Mouse (Mus musculus): ENCODE measurements around the gene Cd82. TPM values are rescaled to one million over a fixed set of nuclear protein-coding genes. Genes with fewer than 3 reads are reported as not detected.
A peak's percentile ranks its signal among the peaks of the same experiment; 100 is the strongest.

Gene Cd82
- total and polyA plus RNA-seq, 3 experiments = 177 to 294 (median 215) TPM

- Histone ChIP-seq H3K4me1 (ENCODE audit: control insufficient read depth in 1 of 2, insufficient read depth in 2 of 2) (peaks cover 0 to 15% of the 10 kb centered on the region in 2 experiments; a peak in 2 of 4 replicates), H3K4me3 (replicated peaks in 1 of 3; ENCODE audit: low read depth in 2 of 3, low read length in 2 of 3, poor library complexity in 1 of 3) (no peak overlapping the region), H3K27me3 (replicated peaks) (peaks cover 56% of the 10 kb centered on the region)
Observed at GRCm38 (mm10) chr2:93501303-93501702, 38.4 kb upstream of the Cd82 start.

GRCm38 (mm10) chr2:93497221-93497620 is 34.3 kb upstream of the Cd82 start:
- H3K9me3 ChIP-seq (replicated peaks; ENCODE audit: low read length) = peaks cover 12% of the 10 kb centered on the region
- H3K4me3 ChIP-seq (replicated peaks in 1 of 3; ENCODE audit: low read depth in 2 of 3, low read length in 2 of 3, poor library complexity in 1 of 3) = no peak overlapping the region
- H3K27ac ChIP-seq (ENCODE audit: insufficient read depth, low read depth) = no peak overlapping the region
- H3K27me3 ChIP-seq (replicated peaks) = peaks cover 76% of the 10 kb centered on the region
- H3K4me1 ChIP-seq (ENCODE audit: control insufficient read depth in 1 of 2, insufficient read depth in 2 of 2) = peaks cover 0 to 6% of the 10 kb centered on the region in 2 experiments; a peak in 2 of 4 replicates
- no peaks in the 10 kb centered on the region for H3K79me2 ChIP-seq (replicated peaks; ENCODE audit: control insufficient read depth, extremely low read depth, insufficient read depth, poor library complexity, severe bottlenecking)
- no peaks in the 10 kb centered on the region for H3K36me3 ChIP-seq (replicated peaks in 1 of 2; ENCODE audit: control insufficient read depth in 1 of 2, insufficient read depth in 1 of 2, low read length in 1 of 2)
- peak; percentile 52 for DNase-seq (ENCODE audit: extremely low read depth)
- in situ Hi-C loops (cut with MboI; ENCODE audit: low pct_ligation_motif_present, low pct_unique_long_range_greater_than_20kb, low sequenced_read_pairs) = no loop called here
- no peak overlapping the region for H3K4me2 ChIP-seq (ENCODE audit: insufficient read depth, low read depth, poor library complexity, severe bottlenecking)
- no peak overlapping the region for H3K9ac ChIP-seq (ENCODE audit: insufficient read depth, low read depth)
- TF ChIP-seq MAX (IDR thresholded peaks at IDR 0.05; ENCODE audit: low read length) (no peak), ELF1 (IDR thresholded peaks at IDR 0.05; ENCODE audit: low read depth, low read length) (no peak), HCFC1 (IDR thresholded peaks at IDR 0.05; ENCODE audit: low read depth, low read length) (no peak)
- dilution Hi-C loops (cut with MboI; ENCODE audit: extremely low pct_ligation_motif_present, extremely low pct_unique_long_range_greater_than_20kb, low sequenced_read_pairs) = no loop called here

More at GRCm38 (mm10) chr2:93501303-93501702, 38.4 kb upstream of the Cd82 start:
- Histone ChIP-seq H3K9ac (ENCODE audit: insufficient read depth, low read depth) (no peak overlapping the region), H3K79me2 (replicated peaks; ENCODE audit: control insufficient read depth, extremely low read depth, insufficient read depth, poor library complexity, severe bottlenecking) (no peaks in the 10 kb centered on the region), H3K36me3 (replicated peaks in 1 of 2; ENCODE audit: control insufficient read depth in 1 of 2, insufficient read depth in 1 of 2, low read length in 1 of 2) (no peaks in the 10 kb centered on the region), H3K9me3 (replicated peaks; ENCODE audit: low read length) (peaks cover 12% of the 10 kb centered on the region), H3K4me2 (ENCODE audit: insufficient read depth, low read depth, poor library complexity, severe bottlenecking) (no peak overlapping the region), H3K27ac (ENCODE audit: insufficient read depth, low read depth) (no peak overlapping the region)
- no peak for DNase-seq (ENCODE audit: extremely low read depth)
- TF ChIP-seq EP300 (IDR thresholded peaks at IDR 0.05; ENCODE audit: low read length) = no peak
- TF ChIP-seq ETS1 (conservative IDR thresholded peaks at IDR 0.05; ENCODE audit: low read depth, low read length) = no peak
- TF ChIP-seq JUN (IDR thresholded peaks at IDR 0.05; ENCODE audit: insufficient read depth, low read depth, low read length) = no peak
- no peak for TF ChIP-seq IRF4 (IDR thresholded peaks at IDR 0.05; ENCODE audit: low read depth, low read length)
- no peak for TF ChIP-seq RCOR1 (conservative IDR thresholded peaks at IDR 0.05; ENCODE audit: low read depth, low read length)
- no peak for TF ChIP-seq POLR2AphosphoS2 (IDR thresholded peaks at IDR 0.05; ENCODE audit: low read depth, low read length)
- no peak for TF ChIP-seq RAD21 (IDR thresholded peaks at IDR 0.05; ENCODE audit: low read depth, low read length)
- TF ChIP-seq PAX5 (IDR thresholded peaks at IDR 0.05; ENCODE audit: low read length) = no peak
- no peak for TF ChIP-seq MEF2A (IDR thresholded peaks at IDR 0.05; ENCODE audit: borderline replicate concordance, low read depth, low read length)
- in situ Hi-C loops (cut with MboI; ENCODE audit: low pct_ligation_motif_present, low pct_unique_long_range_greater_than_20kb, low sequenced_read_pairs) (no loop called here), dilution Hi-C loops (cut with MboI; ENCODE audit: extremely low pct_ligation_motif_present, extremely low pct_unique_long_range_greater_than_20kb, low sequenced_read_pairs) (no loop called here)

- no peaks in the 10 kb centered on the region for H3K79me2 ChIP-seq (replicated peaks; ENCODE audit: control insufficient read depth, extremely low read depth, insufficient read depth, poor library complexity, severe bottlenecking)
- in situ Hi-C loops (cut with MboI; ENCODE audit: low pct_ligation_motif_present, low pct_unique_long_range_greater_than_20kb, low sequenced_read_pairs) = no loop called here
- H3K4me1 ChIP-seq (ENCODE audit: control insufficient read depth in 1 of 2, insufficient read depth in 2 of 2) = peaks cover 0 to 6% of the 10 kb centered on the region in 2 experiments; a peak in 2 of 4 replicates
- no peak overlapping the region for H3K27ac ChIP-seq (ENCODE audit: insufficient read depth, low read depth)
- no peak for DNase-seq (ENCODE audit: extremely low read depth)
- no peaks in the 10 kb centered on the region for H3K36me3 ChIP-seq (replicated peaks in 1 of 2; ENCODE audit: control insufficient read depth in 1 of 2, insufficient read depth in 1 of 2, low read length in 1 of 2)
- no peak overlapping the region for H3K4me2 ChIP-seq (ENCODE audit: insufficient read depth, low read depth, poor library complexity, severe bottlenecking)
- peaks cover 12% of the 10 kb centered on the region for H3K9me3 ChIP-seq (replicated peaks; ENCODE audit: low read length)
- H3K27me3 ChIP-seq (replicated peaks) = peaks cover 81% of the 10 kb centered on the region
- no peak overlapping the region for H3K9ac ChIP-seq (ENCODE audit: insufficient read depth, low read depth)
- no peak for TF ChIP-seq UBTF (IDR thresholded peaks at IDR 0.05; ENCODE audit: low read depth, low read length)
- no peak for TF ChIP-seq EP300 (IDR thresholded peaks at IDR 0.05; ENCODE audit: low read length)
- no peak for TF ChIP-seq NRF1 (IDR thresholded peaks at IDR 0.05; ENCODE audit: low read depth, low read length)
- TF ChIP-seq TCF12 (IDR thresholded peaks at IDR 0.05; ENCODE audit: low read depth, low read length) = no peak
- no peak for TF ChIP-seq ZMIZ1 (IDR thresholded peaks at IDR 0.05; ENCODE audit: low read depth, low read length)
- no peak for TF ChIP-seq E2F4 (IDR thresholded peaks at IDR 0.05; ENCODE audit: insufficient replicate concordance, low read depth, low read length)
- TF ChIP-seq MYC (IDR thresholded peaks at IDR 0.05; ENCODE audit: low read depth, low read length) = no peak
- TF ChIP-seq NELFE (IDR thresholded peaks at IDR 0.05; ENCODE audit: low read depth, low read length) = no peak
- no peak for TF ChIP-seq BHLHE40 (IDR thresholded peaks at IDR 0.05; ENCODE audit: low read depth, low read length)
- no peak for TF ChIP-seq IRF4 (IDR thresholded peaks at IDR 0.05; ENCODE audit: low read depth, low read length)
- TF ChIP-seq MEF2A (IDR thresholded peaks at IDR 0.05; ENCODE audit: borderline replicate concordance, low read depth, low read length) = no peak
- no peak overlapping the region for H3K4me3 ChIP-seq (replicated peaks in 1 of 3; ENCODE audit: low read depth in 2 of 3, low read length in 2 of 3, poor library complexity in 1 of 3)
- dilution Hi-C loops (cut with MboI; ENCODE audit: extremely low pct_ligation_motif_present, extremely low pct_unique_long_range_greater_than_20kb, low sequenced_read_pairs) = no loop called here
Observed at GRCm38 (mm10) chr2:93495170-93495569, 32.2 kb upstream of the Cd82 start.
